Mouse (Mus musculus) liver, embryonic 14.5 days (tissue): ENCODE measurements around the gene Filip1l.

Source experiments
- CTCF ChIP-seq: IDR thresholded peaks from 2 replicates; pipeline ENCODE4 v1.5.1; 2016; ENCODE audit warnings: antibody characterized with exemption, low read depth, control low read depth
- EP300 ChIP-seq: IDR thresholded peaks from 2 replicates; pipeline ENCODE4 v1.6.1; 2016; ENCODE audit warnings: antibody characterized with exemption, low read depth

DNA sequence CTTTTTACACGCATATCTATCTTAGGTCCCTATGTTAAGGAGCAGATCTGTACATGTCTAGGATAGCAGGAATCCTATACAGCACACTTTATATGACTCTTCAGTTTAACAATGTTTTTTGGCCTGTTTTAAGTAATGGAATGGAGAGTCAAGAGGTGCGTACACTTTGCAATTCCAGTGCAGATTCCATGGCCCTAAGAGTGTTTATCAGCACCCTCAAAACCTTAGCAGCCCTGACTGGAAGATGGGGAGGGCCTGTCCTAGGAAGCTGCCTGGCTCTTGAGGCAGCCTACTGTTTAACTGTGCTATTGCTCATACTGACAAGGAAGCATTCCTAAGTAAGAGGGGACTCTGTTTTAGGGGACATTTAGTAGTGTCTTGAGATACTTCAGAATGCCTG is 31.4 kb downstream of the Filip1l start:
- TF ChIP-seq CTCF (no peak), EP300 (no peak)
